Mouse (Mus musculus): ENCODE data around the gene Actl6a. TPM values are rescaled to one million over a fixed set of nuclear protein-coding genes. Genes with fewer than 3 reads are reported as not detected.
A peak's percentile ranks its signal among the peaks of the same experiment; 100 is the strongest.

Actl6a gene
- polyA plus RNA-seq, 1 experiment from 2014 or later, result 222 TPM

- ATAC-seq (ENCODE audit: low FRiP score, low read depth), result peak; percentile 23; the same call in 1 of the 2 replicates
- no peak overlapping the region for H3K4me3 ChIP-seq
Observed at GRCm38 (mm10) chr3:32676393-32676792, 29.7 kb upstream of the Actl6a start.

GRCm38 (mm10) chr3:32682910-32683531, 23.1 kb upstream of the Actl6a start:
- H3K27ac ChIP-seq (replicated peaks), result no peak overlapping the region
- H3K36me3 ChIP-seq, result no peaks in the 10 kb centered on the region
- no peak overlapping the region for H3K4me2 ChIP-seq (replicated peaks)
- H3K27me3 ChIP-seq, result no peaks in the 10 kb centered on the region
- 86% methylated on average over 11 of the region's 12 CpGs for WGBS
- H3K4me1 ChIP-seq, result no peaks in the 10 kb centered on the region
- no peak overlapping the region for H3K9ac ChIP-seq (replicated peaks)
- no peak for ATAC-seq (ENCODE audit: low FRiP score, low read depth)
- H3K9me3 ChIP-seq, result no peaks in the 10 kb centered on the region
- no peak overlapping the region for H3K4me3 ChIP-seq

More at GRCm38 (mm10) chr3:32676393-32676792, 29.7 kb upstream of the Actl6a start:
- Histone ChIP-seq H3K4me1 (no peaks in the 10 kb centered on the region), H3K36me3 (no peaks in the 10 kb centered on the region), H3K9ac (replicated peaks) (no peak overlapping the region), H3K27ac (replicated peaks) (no peak overlapping the region), H3K27me3 (no peaks in the 10 kb centered on the region), H3K9me3 (no peaks in the 10 kb centered on the region), H3K4me2 (replicated peaks) (no peak overlapping the region)
- WGBS, result 86% methylated on average over 6 of the region's 6 CpGs

- WGBS, result 79% methylated on average over 3 of the region's 3 CpGs
- no peak for ATAC-seq (ENCODE audit: low FRiP score, low read depth)
- Histone ChIP-seq H3K27ac (replicated peaks) (no peak overlapping the region), H3K4me3 (no peak overlapping the region), H3K27me3 (no peaks in the 10 kb centered on the region), H3K9me3 (no peaks in the 10 kb centered on the region), H3K4me2 (replicated peaks) (no peak overlapping the region), H3K36me3 (no peaks in the 10 kb centered on the region), H3K9ac (replicated peaks) (no peak overlapping the region), H3K4me1 (no peaks in the 10 kb centered on the region)
Observed at GRCm38 (mm10) chr3:32684631-32685030, 21.5 kb upstream of the Actl6a start.

- Histone ChIP-seq H3K27ac (replicated peaks) (no peak overlapping the region), H3K27me3 (no peaks in the 10 kb centered on the region), H3K4me2 (replicated peaks) (no peak overlapping the region), H3K36me3 (no peaks in the 10 kb centered on the region), H3K9ac (replicated peaks) (no peak overlapping the region), H3K4me3 (no peak overlapping the region), H3K9me3 (no peaks in the 10 kb centered on the region), H3K4me1 (no peaks in the 10 kb centered on the region)
- no peak for ATAC-seq (ENCODE audit: low FRiP score, low read depth)
- 79% methylated on average over 1 of the region's 1 CpGs for WGBS
Observed at GRCm38 (mm10) chr3:32686537-32686936, 19.6 kb upstream of the Actl6a start.

- ATAC-seq (ENCODE audit: low FRiP score, low read depth), result no peak
- Histone ChIP-seq H3K4me2 (replicated peaks) (no peak overlapping the region), H3K4me1 (no peaks in the 10 kb centered on the region), H3K27me3 (no peaks in the 10 kb centered on the region), H3K4me3 (no peak overlapping the region), H3K36me3 (no peaks in the 10 kb centered on the region), H3K9me3 (no peaks in the 10 kb centered on the region), H3K9ac (replicated peaks) (no peak overlapping the region), H3K27ac (replicated peaks) (no peak overlapping the region)
- WGBS, result 77% methylated on average over 4 of the region's 4 CpGs
Observed at GRCm38 (mm10) chr3:32687156-32687555, 18.9 kb upstream of the Actl6a start.

- no peak for ATAC-seq (ENCODE audit: low FRiP score, low read depth)
- no peaks in the 10 kb centered on the region for H3K4me1 ChIP-seq
- no peaks in the 10 kb centered on the region for H3K9me3 ChIP-seq
- H3K36me3 ChIP-seq, result no peaks in the 10 kb centered on the region
- no peak overlapping the region for H3K9ac ChIP-seq (replicated peaks)
- H3K4me3 ChIP-seq, result no peak overlapping the region
- H3K4me2 ChIP-seq (replicated peaks), result no peak overlapping the region
- WGBS, result 89% methylated on average over 9 of the region's 9 CpGs
- no peaks in the 10 kb centered on the region for H3K27me3 ChIP-seq
- no peak overlapping the region for H3K27ac ChIP-seq (replicated peaks)
Observed at GRCm38 (mm10) chr3:32689567-32689999, 16.5 kb upstream of the Actl6a start.

GRCm38 (mm10) chr3:32690008-32690407, 16.1 kb upstream of the Actl6a start:
- Histone ChIP-seq H3K27me3 (no peaks in the 10 kb centered on the region), H3K9ac (replicated peaks) (no peak overlapping the region), H3K36me3 (no peaks in the 10 kb centered on the region), H3K4me1 (no peaks in the 10 kb centered on the region), H3K27ac (replicated peaks) (no peak overlapping the region), H3K4me2 (replicated peaks) (no peak overlapping the region), H3K9me3 (no peaks in the 10 kb centered on the region), H3K4me3 (no peak overlapping the region)
- 93% methylated on average over 3 of the region's 3 CpGs for WGBS
- ATAC-seq (ENCODE audit: low FRiP score, low read depth), result no peak

- no peak for ATAC-seq (ENCODE audit: low FRiP score, low read depth)
- no peak overlapping the region for H3K9ac ChIP-seq (replicated peaks)
Observed at GRCm38 (mm10) chr3:32690901-32691300, 15.2 kb upstream of the Actl6a start.

GRCm38 (mm10) chr3:32691841-32692240, 14.3 kb upstream of the Actl6a start:
- Histone ChIP-seq H3K9me3 (no peaks in the 10 kb centered on the region), H3K27ac (replicated peaks) (no peak overlapping the region), H3K4me3 (no peak overlapping the region), H3K4me2 (replicated peaks) (no peak overlapping the region), H3K27me3 (no peaks in the 10 kb centered on the region), H3K9ac (replicated peaks) (no peak overlapping the region), H3K36me3 (no peaks in the 10 kb centered on the region), H3K4me1 (no peaks in the 10 kb centered on the region)
- WGBS, result 83% methylated on average over 5 of the region's 5 CpGs
- ATAC-seq (ENCODE audit: low FRiP score, low read depth), result no peak

More at GRCm38 (mm10) chr3:32690901-32691300, 15.2 kb upstream of the Actl6a start:
- Histone ChIP-seq H3K27me3 (no peaks in the 10 kb centered on the region), H3K36me3 (no peaks in the 10 kb centered on the region), H3K4me2 (replicated peaks) (no peak overlapping the region), H3K4me1 (no peaks in the 10 kb centered on the region), H3K9me3 (no peaks in the 10 kb centered on the region), H3K4me3 (no peak overlapping the region), H3K27ac (replicated peaks) (no peak overlapping the region)
- WGBS, result 66% methylated on average over 1 of the region's 1 CpGs

GRCm38 (mm10) chr3:32694211-32694610, 11.9 kb upstream of the Actl6a start:
- H3K27ac ChIP-seq (replicated peaks), result no peak overlapping the region
- H3K27me3 ChIP-seq, result no peaks in the 10 kb centered on the region
- 49% methylated on average over 5 of the region's 5 CpGs for WGBS
- no peak overlapping the region for H3K4me3 ChIP-seq
- H3K9me3 ChIP-seq, result no peaks in the 10 kb centered on the region
- no peak overlapping the region for H3K4me2 ChIP-seq (replicated peaks)
- no peak for ATAC-seq (ENCODE audit: low FRiP score, low read depth)
- no peaks in the 10 kb centered on the region for H3K36me3 ChIP-seq
- H3K4me1 ChIP-seq, result no peaks in the 10 kb centered on the region
- no peak overlapping the region for H3K9ac ChIP-seq (replicated peaks)

- no peak overlapping the region for H3K4me2 ChIP-seq (replicated peaks)
- H3K9ac ChIP-seq (replicated peaks), result no peak overlapping the region
- 75% methylated on average over 12 of the region's 12 CpGs for WGBS
- no peak overlapping the region for H3K4me3 ChIP-seq
- H3K27ac ChIP-seq (replicated peaks), result no peak overlapping the region
- no peak for ATAC-seq (ENCODE audit: low FRiP score, low read depth)
- no peaks in the 10 kb centered on the region for H3K4me1 ChIP-seq
- no peaks in the 10 kb centered on the region for H3K27me3 ChIP-seq
- H3K36me3 ChIP-seq, result no peaks in the 10 kb centered on the region
- H3K9me3 ChIP-seq, result no peaks in the 10 kb centered on the region
Observed at GRCm38 (mm10) chr3:32694737-32695582, 11.1 kb upstream of the Actl6a start.

GRCm38 (mm10) chr3:32695583-32695980, 10.5 kb upstream of the Actl6a start:
- WGBS, result 83% methylated on average over 4 of the region's 4 CpGs
- no peak overlapping the region for H3K4me3 ChIP-seq
- H3K9me3 ChIP-seq, result no peaks in the 10 kb centered on the region
- H3K4me2 ChIP-seq (replicated peaks), result no peak overlapping the region
- no peaks in the 10 kb centered on the region for H3K36me3 ChIP-seq
- H3K9ac ChIP-seq (replicated peaks), result no peak overlapping the region
- H3K4me1 ChIP-seq, result no peaks in the 10 kb centered on the region
- no peak for ATAC-seq (ENCODE audit: low FRiP score, low read depth)
- no peak overlapping the region for H3K27ac ChIP-seq (replicated peaks)
- no peaks in the 10 kb centered on the region for H3K27me3 ChIP-seq

All from midbrain, embryonic 12.5 days (tissue).